Mouse (Mus musculus) embryonic facial prominence, embryonic 11.5 days (tissue): ENCODE measurements around the gene Sema3b. TPM values are rescaled to one million over a fixed set of nuclear protein-coding genes. Genes with fewer than 3 reads are reported as not detected.
A peak's percentile ranks its signal among the peaks of the same experiment; 100 is the strongest.

ENCODE experiments used
- ATAC-seq: fragments of 200-750 bp; cut with Nextera tagmentation; replicated peaks from 2 replicates; pipeline ENCODE4 v1.8.0; 2017; ENCODE audit warnings: low read depth; ENCODE audit not compliant: insufficient number of reproducible peaks, low FRiP score, low TSS enrichment
- DNase-seq: peaks from one replicate; pipeline ENCODE4 v3.0.0-alpha.2; 2015; ENCODE audit warnings: low spot score
- H3K27ac ChIP-seq: fragments of 300-500 bp; sonication (generic); replicated peaks from 2 replicates; pipeline ENCODE4 v1.5.1; 2014; ENCODE audit warnings: mild to moderate bottlenecking, low read depth, low read length, control low read depth
- H3K27me3 ChIP-seq: fragments of 300-500 bp; sonication (generic); 2 replicates; pipeline ENCODE4 v1.6.1; 2014; ENCODE audit warnings: mild to moderate bottlenecking, low read length, moderate library complexity, mixed read lengths; ENCODE audit not compliant: control insufficient read depth, insufficient read depth
- H3K36me3 ChIP-seq: fragments of 300-500 bp; sonication (generic); replicated peaks from 2 replicates; pipeline ENCODE4 v1.6.1; 2014; ENCODE audit warnings: low read depth, mild to moderate bottlenecking, low read length, moderate library complexity, mixed read lengths; ENCODE audit not compliant: control insufficient read depth, insufficient read depth
- H3K4me1 ChIP-seq: fragments of 300-500 bp; sonication (generic); 2 replicates; pipeline ENCODE4 v1.6.1; 2014; ENCODE audit warnings: low read length, mixed read lengths; ENCODE audit not compliant: control insufficient read depth, insufficient read depth
- H3K4me2 ChIP-seq: fragments of 300-500 bp; sonication (generic); 2 replicates; pipeline ENCODE4 v1.6.1; 2014; ENCODE audit warnings: low read depth, mild to moderate bottlenecking, control low read depth, low read length, moderate library complexity
- H3K4me3 ChIP-seq: fragments of 300-500 bp; sonication (generic); 2 replicates; pipeline ENCODE4 v1.5.1; 2014; ENCODE audit warnings: low read depth, low read length, control low read depth
- H3K9ac ChIP-seq: fragments of 300-500 bp; sonication (generic); replicated peaks from 2 replicates; pipeline ENCODE4 v1.6.1; 2014; ENCODE audit warnings: mild to moderate bottlenecking, control low read depth, low read length
- H3K9me3 ChIP-seq: fragments of 300-500 bp; sonication (generic); replicated peaks from 2 replicates; pipeline ENCODE4 v1.6.1; 2016; ENCODE audit warnings: mild to moderate bottlenecking, low read length, inconsistent platforms, mixed read lengths; ENCODE audit not compliant: control insufficient read depth
- WGBS: fragments of 180-500 bp; shearing (Covaris S2); extraction: QIAGEN DNeasy Blood & Tissue Kit; methylation state at CpG from one replicate; pipeline ENCODE4 v1.1.7; 2014; 5-methylcytosine and 5-hydroxymethylcytosine counted together
- polyA plus RNA-seq: library from polyadenylated mRNA; unstranded; fragments of >200 nt; fragmentation: Nextera tagmentation; extraction: Ambion mirVana; gene quantifications from 2 replicates; pipeline ENCODE4 v1.2.1, GENCODE M21; 2014

The Sema3b gene
- polyA plus RNA-seq, 1 experiment from 2014 or later, result 1.3 TPM

DNA sequence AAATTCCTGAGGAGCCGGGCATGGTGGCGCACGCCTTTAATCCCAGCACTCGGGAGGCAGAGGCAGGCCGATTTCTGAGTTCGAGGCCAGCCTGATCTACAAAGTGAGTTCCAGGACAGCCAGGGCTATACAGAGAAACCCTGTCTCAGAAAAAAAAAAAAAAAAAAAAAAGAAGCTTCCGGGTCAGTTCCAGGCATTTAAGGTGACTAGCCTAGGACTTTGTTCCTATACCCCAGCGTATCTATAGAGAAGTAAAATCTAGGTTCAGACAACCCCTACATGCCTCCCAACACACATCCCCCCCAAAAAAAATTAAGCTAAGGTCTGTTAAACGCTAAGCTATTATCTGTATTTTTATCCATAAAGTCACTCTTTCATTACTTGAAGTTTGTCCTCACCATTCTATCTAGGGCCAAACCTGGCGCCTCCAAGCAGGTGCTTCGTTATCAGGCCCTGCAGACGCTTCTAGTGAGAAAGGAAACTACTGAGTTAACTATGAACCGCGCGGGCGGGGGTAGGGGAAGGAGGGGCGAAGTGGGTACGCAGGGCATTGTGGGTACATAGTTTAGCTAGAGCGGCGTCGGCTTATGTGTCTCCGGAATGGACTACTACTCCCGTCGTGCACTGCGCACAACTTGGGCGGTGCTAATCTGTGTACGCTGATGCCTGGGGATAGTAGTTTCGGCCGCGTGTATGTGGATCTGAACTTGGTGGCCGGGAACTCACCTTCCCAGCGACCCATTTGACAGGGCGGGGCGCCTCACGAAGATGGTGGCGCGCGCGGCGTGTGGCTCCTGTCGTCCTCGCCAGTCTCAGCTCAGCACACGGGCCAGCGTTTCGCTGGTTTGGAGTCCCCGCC is 21.8 kb downstream of the Sema3b start, which contains the start of gene Ifrd2:
TSS of gene Ifrd2 (plus strand) at position 669 of the 859 bp plus-strand sequence.
- H3K9me3 ChIP-seq, result no peaks in the 10 kb centered on the region
- peak within 1 kb of the TSS; percentile 56 for H3K4me2 ChIP-seq
- DNase-seq, result peak; percentile 100
- WGBS, result 14% methylated on average over 46 of the region's 46 CpGs
- peak within 1 kb of the TSS; percentile 22 for H3K9ac ChIP-seq
- peaks cover 3% of the 10 kb centered on the region for H3K4me1 ChIP-seq
- H3K27ac ChIP-seq, result no peak within 1 kb of the TSS
- H3K36me3 ChIP-seq, result peaks cover 5% of the 10 kb centered on the region
- H3K4me3 ChIP-seq, result peak within 1 kb of the TSS; percentile 45
- H3K27me3 ChIP-seq, result no peaks in the 10 kb centered on the region
- ATAC-seq, result peak; percentile 95

- 91% methylated on average over 5 of the region's 5 CpGs for WGBS
- no peak for ATAC-seq
- Histone ChIP-seq H3K27ac (no peak overlapping the region), H3K27me3 (no peaks in the 10 kb centered on the region), H3K36me3 (peaks cover 5% of the 10 kb centered on the region), H3K4me1 (peaks cover 3% of the 10 kb centered on the region), H3K4me3 (no peak overlapping the region), H3K9ac (no peak overlapping the region), H3K9me3 (no peaks in the 10 kb centered on the region), H3K4me2 (no peak overlapping the region)
- no peak for DNase-seq
Measured at GRCm38 (mm10) chr9:107586504-107586903, 22.5 kb downstream of the Sema3b start.

DNA sequence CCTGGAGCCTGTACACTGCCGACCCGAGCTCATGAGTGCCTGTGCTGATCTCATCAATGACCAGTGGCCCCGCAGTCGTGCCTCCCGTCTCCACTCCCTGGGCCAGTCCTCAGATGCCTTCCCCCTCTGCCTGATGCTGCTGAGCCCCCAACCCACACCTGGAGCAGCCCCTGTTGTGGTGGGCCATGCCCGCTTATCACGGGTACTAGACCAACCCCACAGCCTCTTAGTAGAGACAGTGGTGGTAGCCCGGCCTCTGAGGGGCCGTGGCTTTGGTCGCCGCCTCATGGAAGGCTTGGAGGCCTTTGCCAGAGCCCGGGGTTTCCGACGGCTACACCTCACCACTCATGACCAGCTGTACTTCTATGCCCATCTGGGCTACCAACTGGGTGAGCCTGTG is 25.9 kb downstream of the Sema3b start:
- Histone ChIP-seq H3K9ac (no peak overlapping the region), H3K4me3 (no peak overlapping the region), H3K4me2 (no peak overlapping the region), H3K27me3 (no peaks in the 10 kb centered on the region), H3K27ac (no peak overlapping the region), H3K4me1 (peaks cover under 1% of the 10 kb centered on the region), H3K36me3 (no peaks in the 10 kb centered on the region), H3K9me3 (no peaks in the 10 kb centered on the region)
- no peak for DNase-seq
- no peak for ATAC-seq
- WGBS, result 90% methylated on average over 14 of the region's 14 CpGs

DNA sequence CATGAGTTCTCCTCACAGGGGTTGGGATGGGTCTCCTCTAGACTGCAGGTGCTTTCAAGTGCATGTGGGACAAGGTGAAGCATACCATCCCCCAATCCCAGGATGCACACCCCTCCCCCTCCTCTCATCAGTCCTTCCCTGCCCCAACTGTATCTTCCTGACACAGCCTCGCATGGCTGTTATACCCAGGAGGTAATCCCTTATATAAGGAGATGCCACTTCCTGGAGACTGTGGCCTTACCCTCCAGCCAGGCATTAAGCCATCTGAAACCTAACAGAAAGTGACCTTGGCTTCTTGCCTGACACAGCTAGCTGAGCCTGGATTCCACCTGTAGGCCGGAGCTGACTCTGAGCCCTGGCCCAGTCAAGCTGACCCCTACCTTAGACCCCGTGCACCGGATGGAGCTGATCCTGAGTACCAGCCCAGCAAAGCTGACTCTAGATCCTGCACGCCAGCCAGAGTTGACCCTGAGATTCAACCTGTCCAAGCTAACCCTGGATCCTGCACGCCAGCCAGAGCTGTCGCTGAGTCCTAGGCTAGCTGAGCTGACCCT is 26.4 kb downstream of the Sema3b start:
- H3K27me3 ChIP-seq, result no peaks in the 10 kb centered on the region
- H3K4me3 ChIP-seq, result no peak overlapping the region
- H3K4me1 ChIP-seq, result no peaks in the 10 kb centered on the region; the same call in 1 of the 2 replicates
- H3K36me3 ChIP-seq, result no peaks in the 10 kb centered on the region
- no peaks in the 10 kb centered on the region for H3K9me3 ChIP-seq
- 90% methylated on average over 7 of the region's 7 CpGs for WGBS
- H3K27ac ChIP-seq, result no peak overlapping the region
- ATAC-seq, result no peak
- no peak overlapping the region; the same call in 1 of the 2 replicates for H3K9ac ChIP-seq
- H3K4me2 ChIP-seq, result no peak overlapping the region
- no peak for DNase-seq

- no peaks in the 10 kb centered on the region; the same call in 1 of the 2 replicates for H3K4me1 ChIP-seq
- peak overlapping the region; percentile 57 for H3K4me3 ChIP-seq
- DNase-seq (no peak), ATAC-seq (no peak)
- WGBS, result 69% methylated on average over 4 of the region's 4 CpGs
- no peaks in the 10 kb centered on the region for H3K27me3 ChIP-seq
- peak overlapping the region; percentile 75; the same call in 1 of the 2 replicates for H3K9ac ChIP-seq
- H3K36me3 ChIP-seq, result no peaks in the 10 kb centered on the region
- no peaks in the 10 kb centered on the region for H3K9me3 ChIP-seq
- H3K4me2 ChIP-seq, result peak overlapping the region; percentile 88
- H3K27ac ChIP-seq, result 0 out of 2 replicates have a peak overlapping the region, but pooled peaks have one; percentile 81
Measured at GRCm38 (mm10) chr9:107581584-107581983, 27.4 kb downstream of the Sema3b start.

- no peaks in the 10 kb centered on the region; the same call in 1 of the 2 replicates for H3K4me1 ChIP-seq
- H3K4me3 ChIP-seq, result peak within 1 kb of the TSS; percentile 57
- no peaks in the 10 kb centered on the region for H3K36me3 ChIP-seq
- H3K9me3 ChIP-seq, result no peaks in the 10 kb centered on the region
- DNase-seq (peak; percentile 91), ATAC-seq (peak; percentile 60)
- WGBS, result under 1% methylated on average over 32 of the region's 32 CpGs
- peak within 1 kb of the TSS; percentile 81 for H3K27ac ChIP-seq
- H3K27me3 ChIP-seq, result no peaks in the 10 kb centered on the region
- H3K4me2 ChIP-seq, result peak within 1 kb of the TSS; percentile 88
- peak within 1 kb of the TSS; percentile 75 for H3K9ac ChIP-seq
Measured at GRCm38 (mm10) chr9:107580501-107581317, 28.3 kb downstream of the Sema3b start, which contains the start of gene Hyal3. Gene Hyal3, plus strand, starts transcription at chr9:107580818.

DNA sequence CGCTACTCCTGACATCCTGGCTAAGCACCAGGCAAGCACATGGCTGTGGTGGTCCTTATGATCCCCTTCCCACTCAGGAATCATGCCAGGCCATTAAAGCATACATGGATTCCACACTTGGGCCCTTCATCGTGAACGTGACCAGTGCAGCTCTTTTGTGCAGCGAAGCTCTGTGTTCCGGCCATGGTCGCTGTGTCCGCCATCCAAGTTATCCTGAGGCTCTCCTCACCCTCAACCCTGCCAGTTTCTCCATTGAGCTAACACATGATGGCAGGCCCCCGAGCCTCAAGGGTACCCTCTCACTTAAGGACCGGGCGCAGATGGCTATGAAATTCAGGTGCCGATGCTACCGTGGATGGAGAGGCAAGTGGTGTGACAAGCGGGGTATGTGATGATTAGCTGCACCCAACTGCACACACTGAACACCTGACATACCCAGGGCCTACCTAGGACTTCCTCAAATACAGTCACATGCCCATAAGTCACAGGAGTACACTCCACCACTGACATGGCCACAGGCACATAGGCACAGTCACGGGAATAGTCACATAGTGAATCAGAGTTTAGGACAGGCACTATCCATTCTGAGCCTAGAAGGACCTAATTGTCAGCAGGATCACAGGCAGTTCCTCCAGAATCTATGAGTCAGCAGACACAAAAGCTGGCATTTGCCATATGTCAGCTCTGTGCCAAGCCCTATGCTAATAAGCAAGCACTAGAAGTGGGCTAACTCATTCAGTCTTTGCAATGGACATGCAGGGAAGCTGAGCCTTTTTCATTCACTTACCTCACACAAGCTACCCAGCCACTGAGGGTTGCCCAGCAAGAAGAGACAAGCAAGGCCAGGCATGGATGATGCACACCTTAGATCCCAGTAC is 29.8 kb downstream of the Sema3b start:
- H3K27me3 ChIP-seq, result no peaks in the 10 kb centered on the region
- no peaks in the 10 kb centered on the region; the same call in 1 of the 2 replicates for H3K4me1 ChIP-seq
- 93% methylated on average over 14 of the region's 14 CpGs for WGBS
- no peak overlapping the region for H3K4me3 ChIP-seq
- no peak for ATAC-seq
- H3K9ac ChIP-seq, result no peak overlapping the region; the same call in 1 of the 2 replicates
- DNase-seq, result no peak
- H3K36me3 ChIP-seq, result peaks cover 3% of the 10 kb centered on the region; the same call in 1 of the 2 replicates
- H3K9me3 ChIP-seq, result no peaks in the 10 kb centered on the region
- no peak overlapping the region for H3K4me2 ChIP-seq
- H3K27ac ChIP-seq, result no peak overlapping the region; the same call in 1 of the 2 replicates
